Mouse (Mus musculus): ENCODE data around the gene Sufu. TPM values are rescaled to one million over a fixed set of nuclear protein-coding genes. Genes with fewer than 3 reads are reported as not detected.

The Sufu gene
- total RNA-seq, 2 experiments from 2014 or later: 18.3 to 18.6 TPM

DNA sequence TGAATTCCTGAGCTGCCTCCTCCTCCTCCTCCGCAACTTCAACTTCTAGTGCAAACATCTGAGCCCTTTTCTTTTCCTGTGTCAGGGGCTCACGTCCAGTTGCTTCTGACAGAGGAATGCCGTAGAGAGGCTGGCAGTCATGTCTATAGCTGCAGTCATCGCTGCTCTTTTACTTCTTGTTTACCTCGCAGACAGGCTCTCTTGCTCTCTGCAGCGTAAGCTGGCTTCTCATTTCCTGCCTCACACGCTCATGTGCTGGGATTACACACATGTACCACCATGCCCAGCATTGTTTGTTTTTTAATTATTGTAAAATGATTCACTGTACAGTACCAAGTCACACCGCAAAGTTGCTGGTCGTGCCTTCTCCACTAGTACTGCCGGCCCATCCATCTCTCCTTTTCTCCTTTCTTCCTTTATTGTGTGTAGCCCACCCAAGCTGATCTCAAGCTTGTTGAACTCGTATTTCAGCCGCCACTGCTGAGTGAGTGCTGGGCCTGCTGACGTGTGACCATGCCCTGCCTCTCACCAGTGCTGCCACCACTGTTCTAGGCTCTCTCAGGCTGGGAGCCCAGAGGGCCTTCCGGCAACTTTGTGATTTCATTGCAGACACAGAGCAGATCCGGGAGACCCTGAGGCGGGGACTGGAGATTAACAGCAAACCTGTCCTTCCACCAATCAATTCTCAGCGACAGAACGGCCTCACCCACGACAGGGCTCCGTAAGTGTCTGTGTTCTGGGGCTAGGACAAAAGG lies 57.6 kb downstream of the Sufu start:
- no peak for DNase-seq (ENCODE audit: low spot score in 2 of 2)
- intact Hi-C loops (cut with DNase I): loop anchor here (5.0 kb wide), 1 partner anchor 48 kb away; the partner anchor contains the start of gene Trim8

DNA sequence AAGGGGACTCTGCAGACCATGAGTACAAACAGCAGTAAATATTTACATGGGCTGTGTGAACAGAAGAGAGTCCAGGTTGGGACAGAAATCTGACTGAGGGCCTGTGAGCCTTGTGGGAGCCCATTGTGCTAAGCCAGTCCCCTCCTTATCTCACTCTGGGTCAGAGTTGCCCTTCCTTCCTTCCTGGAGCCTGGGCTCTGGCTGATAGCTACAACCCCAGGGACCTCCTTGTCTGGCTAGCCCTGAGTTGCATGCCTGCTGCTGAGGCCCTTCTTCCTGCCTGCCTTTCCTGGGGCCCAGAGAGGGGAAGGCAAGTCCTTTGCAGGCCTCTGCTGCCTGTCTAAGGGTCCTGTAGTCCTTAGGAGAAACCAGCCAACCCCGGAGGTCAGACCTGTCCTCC lies 58.3 kb downstream of the Sufu start:
- intact Hi-C loops (cut with DNase I): no loop called here
- no peak for DNase-seq (ENCODE audit: low spot score in 2 of 2)

DNA sequence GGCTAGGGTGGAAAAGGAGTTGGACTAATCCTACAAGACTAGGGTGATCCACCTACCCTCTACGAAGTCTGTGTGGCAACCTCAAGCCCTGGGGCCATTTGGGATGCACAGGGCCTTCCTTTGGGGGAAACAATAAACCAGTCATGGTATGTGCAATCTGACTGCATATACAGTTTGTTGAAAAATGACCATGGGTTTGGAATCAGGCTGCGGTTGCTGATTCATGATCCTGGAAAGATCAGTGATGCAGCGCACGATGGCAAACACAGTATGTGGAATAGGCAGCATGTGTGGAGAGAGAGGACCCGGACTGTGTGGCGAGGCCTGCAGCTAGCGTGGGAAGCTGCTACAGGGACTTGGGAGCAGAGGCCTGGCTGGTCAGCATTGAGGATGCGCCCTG lies 58.9 kb downstream of the Sufu start:
- DNase-seq (ENCODE audit: low spot score in 2 of 2): no peak
- intact Hi-C loops (cut with DNase I): no loop called here

DNA sequence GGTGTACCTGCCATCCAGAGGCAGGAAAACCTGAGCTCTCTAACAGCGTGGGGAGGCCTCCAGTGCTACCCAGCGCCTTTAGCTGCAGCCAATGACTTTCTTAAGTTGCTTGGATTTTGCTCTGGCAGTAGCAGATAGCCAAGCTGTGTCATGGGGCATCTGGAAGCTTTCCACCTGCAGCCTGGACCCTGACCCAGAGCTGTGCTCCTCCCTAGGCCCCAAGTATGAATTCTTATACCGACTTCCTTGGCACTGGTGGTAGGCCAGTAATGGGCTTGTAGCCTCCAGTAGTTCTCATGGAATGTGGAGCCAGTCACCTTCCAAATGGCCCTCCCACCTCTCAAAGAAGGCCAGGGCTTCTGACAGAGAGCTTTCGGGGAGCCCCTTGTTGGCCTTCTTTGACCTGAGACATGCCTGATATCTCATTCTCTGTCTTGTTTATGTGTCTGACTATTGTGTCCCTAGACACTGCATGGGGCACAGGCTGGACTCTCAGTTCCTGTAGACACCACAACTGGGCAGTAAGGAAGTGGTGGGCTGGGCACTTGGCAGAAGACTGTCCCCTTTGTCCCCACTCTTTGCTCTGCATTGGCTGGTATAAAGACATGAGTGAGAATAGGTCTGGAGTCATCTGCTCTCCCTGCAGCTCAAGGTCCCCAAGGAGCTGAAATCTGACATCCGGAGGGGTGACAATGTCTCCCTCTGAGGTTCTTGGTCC lies 59.5 kb downstream of the Sufu start:
- intact Hi-C loops (cut with DNase I): no loop called here
- no peak for DNase-seq (ENCODE audit: low spot score in 2 of 2)

- intact Hi-C loops (cut with DNase I): no loop called here
- no peak for DNase-seq (ENCODE audit: low spot score in 2 of 2)
Observed at GRCm38 (mm10) chr19:46457798-46458197, 61.1 kb downstream of the Sufu start.

DNA sequence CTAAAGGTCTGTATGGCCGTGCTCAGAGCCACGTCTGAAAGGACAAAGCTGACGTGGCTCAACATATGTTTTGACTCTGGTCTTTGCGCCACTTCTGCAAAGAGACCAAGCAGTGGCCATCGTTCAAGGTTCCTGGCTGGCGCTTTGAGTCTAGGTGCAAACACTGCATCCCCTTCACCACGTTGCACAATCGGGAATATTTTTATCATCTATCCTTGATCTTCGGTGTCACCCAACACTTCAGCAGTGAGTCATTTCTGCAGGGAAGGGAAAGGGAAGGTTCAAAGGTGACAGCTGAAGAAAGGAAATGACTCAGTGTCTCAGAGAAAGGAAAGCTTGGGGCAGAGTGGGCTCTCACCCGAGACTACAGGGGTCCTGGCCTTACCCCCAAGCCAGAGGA lies 62.6 kb downstream of the Sufu start:
- intact Hi-C loops (cut with DNase I): no loop called here

GRCm38 (mm10) chr19:46459889-46460288 lies 63.2 kb downstream of the Sufu start:
- no peak for DNase-seq (ENCODE audit: low spot score in 2 of 2)
- intact Hi-C loops (cut with DNase I): no loop called here

More for the DNA sequence above, 62.6 kb downstream of the Sufu start:
- DNase-seq (ENCODE audit: low spot score in 2 of 2): no peak

DNA sequence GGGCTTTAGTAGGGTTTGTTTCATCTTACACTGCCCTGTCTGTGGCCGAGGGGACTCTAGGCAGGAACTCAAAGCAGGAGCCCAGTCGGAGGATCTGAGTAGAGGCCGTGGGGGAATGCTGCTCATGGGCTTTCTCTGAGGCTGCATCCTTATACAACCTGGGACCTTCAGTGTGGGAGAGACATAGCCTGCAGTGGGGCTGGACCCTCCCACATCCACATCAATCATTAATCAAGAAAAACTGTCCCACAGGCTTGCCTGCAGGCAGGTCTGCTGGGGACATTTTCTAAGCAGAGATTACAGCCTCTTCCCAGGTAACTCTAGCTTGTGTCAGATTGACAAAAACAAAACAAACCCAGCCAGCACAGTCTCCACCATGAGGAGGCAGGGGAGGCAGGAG lies 65.9 kb downstream of the Sufu start:
- intact Hi-C loops (cut with DNase I): no loop called here
- no peak for DNase-seq (ENCODE audit: low spot score in 2 of 2)

DNA sequence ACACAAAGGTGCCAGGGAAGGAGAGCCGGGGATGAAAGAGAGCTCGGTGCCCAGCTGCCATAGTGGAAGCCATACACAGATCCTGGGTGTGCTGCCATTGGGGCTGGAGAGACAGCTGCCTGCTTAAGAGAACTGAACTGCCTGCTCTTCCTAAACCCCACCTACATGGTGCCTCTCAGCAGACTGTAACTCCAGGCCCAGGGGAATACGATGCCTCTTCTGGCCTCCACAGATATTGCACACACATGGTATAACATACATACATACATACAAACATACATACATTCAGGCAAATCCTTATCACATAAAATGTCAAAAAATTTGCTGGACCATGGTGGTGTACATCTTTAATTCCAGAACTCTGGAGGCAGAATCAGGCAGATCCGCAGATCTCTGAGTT lies 66.8 kb downstream of the Sufu start:
- intact Hi-C loops (cut with DNase I): no loop called here
- no peak for DNase-seq (ENCODE audit: low spot score in 2 of 2)

- no peak for DNase-seq (ENCODE audit: low spot score in 2 of 2)
- intact Hi-C loops (cut with DNase I): no loop called here
Observed at GRCm38 (mm10) chr19:46466160-46466559, 69.5 kb downstream of the Sufu start.

- intact Hi-C loops (cut with DNase I): no loop called here
- no peak for DNase-seq (ENCODE audit: low spot score in 2 of 2)
Observed at GRCm38 (mm10) chr19:46467051-46467503, 70.4 kb downstream of the Sufu start.

GRCm38 (mm10) chr19:46470364-46471240 lies 73.9 kb downstream of the Sufu start:
- intact Hi-C loops (cut with DNase I): no loop called here

GRCm38 (mm10) chr19:46471324-46472093 lies 74.8 kb downstream of the Sufu start:
- no peak for DNase-seq (ENCODE audit: low spot score in 2 of 2)
- intact Hi-C loops (cut with DNase I): no loop called here

More at GRCm38 (mm10) chr19:46470364-46471240, 73.9 kb downstream of the Sufu start:
- DNase-seq (ENCODE audit: low spot score in 2 of 2): no peak

DNA sequence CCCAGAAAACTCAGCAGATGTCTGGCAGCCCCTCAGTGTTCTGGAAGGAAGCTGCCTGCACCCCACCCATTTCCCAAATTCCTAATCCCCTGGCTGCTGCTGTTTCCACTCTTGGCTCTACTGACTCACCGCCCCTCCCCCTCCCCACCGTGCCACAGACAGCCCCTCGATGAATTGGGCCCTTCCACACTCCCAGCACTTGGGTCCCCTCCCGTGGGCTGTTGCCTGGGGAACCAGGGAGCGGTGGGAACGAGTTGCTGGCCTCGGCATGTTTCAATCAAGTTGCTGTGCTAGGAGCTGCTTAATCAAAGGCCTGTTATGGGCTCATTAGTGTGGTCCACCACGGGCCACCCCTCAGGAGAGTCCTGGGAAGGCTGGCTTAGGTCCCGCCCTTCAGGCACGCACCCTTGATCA lies 80.7 kb downstream of the Sufu start:
- DNase-seq (ENCODE audit: low spot score in 2 of 2): no peak
- intact Hi-C loops (cut with DNase I): loop anchor here (2.0 kb wide), 1 partner anchor 23 kb away; the partner anchor contains the start of gene Trim8

DNA sequence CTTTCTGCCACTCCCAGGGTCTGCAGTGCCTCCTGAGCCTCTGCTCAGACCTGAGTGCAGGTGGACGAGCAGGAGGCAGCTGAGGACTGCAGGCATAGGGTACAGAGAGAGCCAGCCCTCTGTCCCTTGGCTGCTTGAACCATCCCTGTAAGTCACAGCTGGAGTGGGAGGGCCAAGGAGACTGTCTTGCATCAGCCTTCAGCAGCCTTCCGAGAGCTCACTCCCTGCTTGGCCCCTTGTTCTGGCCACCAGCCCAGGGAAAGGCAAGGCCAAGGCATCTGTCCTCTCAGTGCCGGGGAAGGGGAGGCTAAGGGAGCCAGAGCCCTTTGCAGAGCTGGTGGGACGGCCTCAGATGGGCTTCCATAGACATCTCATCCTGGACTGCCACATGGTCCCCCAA lies 81.5 kb downstream of the Sufu start:
- no peak for DNase-seq (ENCODE audit: low spot score in 2 of 2)
- intact Hi-C loops (cut with DNase I): no loop called here

GRCm38 (mm10) chr19:46478826-46479225 lies 82.1 kb downstream of the Sufu start:
- intact Hi-C loops (cut with DNase I): no loop called here

GRCm38 (mm10) chr19:46479306-46480075 lies 82.8 kb downstream of the Sufu start:
- intact Hi-C loops (cut with DNase I): no loop called here
- DNase-seq (ENCODE audit: low spot score in 2 of 2): no peak

More at GRCm38 (mm10) chr19:46478826-46479225, 82.1 kb downstream of the Sufu start:
- no peak for DNase-seq (ENCODE audit: low spot score in 2 of 2)

GRCm38 (mm10) chr19:46480624-46481345 lies 84.1 kb downstream of the Sufu start:
- intact Hi-C loops (cut with DNase I): no loop called here
- DNase-seq (ENCODE audit: low spot score in 2 of 2): no peak
